Mouse (Mus musculus) thymus, postnatal 4 days (tissue): ENCODE measurements around the gene Tacr2.

Source experiments
- DNase-seq: peaks from one replicate; pipeline ENCODE4 v3.0.0; 2021

Gene Tacr2

DNA sequence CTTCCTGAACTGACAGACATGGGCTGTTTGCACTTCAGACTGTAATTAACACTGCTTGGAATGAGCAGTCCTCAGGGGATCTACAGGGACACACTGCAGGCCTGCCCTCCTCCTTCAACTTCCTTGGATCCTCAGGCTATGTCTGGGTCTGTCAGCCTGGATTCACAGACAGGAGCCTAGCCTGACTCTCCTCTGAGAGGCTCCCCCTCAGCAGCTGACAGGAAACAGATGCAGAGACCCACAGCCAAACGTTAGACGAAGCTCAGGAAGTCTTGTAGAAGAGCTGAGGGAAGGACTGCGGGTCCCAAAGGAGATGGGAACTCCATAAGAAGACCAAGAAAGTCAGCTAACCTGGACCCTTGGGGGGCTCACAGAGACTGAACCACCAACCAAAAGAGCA, 54.2 kb downstream of the Tacr2 start:
- DNase-seq: peak; percentile 34

DNA sequence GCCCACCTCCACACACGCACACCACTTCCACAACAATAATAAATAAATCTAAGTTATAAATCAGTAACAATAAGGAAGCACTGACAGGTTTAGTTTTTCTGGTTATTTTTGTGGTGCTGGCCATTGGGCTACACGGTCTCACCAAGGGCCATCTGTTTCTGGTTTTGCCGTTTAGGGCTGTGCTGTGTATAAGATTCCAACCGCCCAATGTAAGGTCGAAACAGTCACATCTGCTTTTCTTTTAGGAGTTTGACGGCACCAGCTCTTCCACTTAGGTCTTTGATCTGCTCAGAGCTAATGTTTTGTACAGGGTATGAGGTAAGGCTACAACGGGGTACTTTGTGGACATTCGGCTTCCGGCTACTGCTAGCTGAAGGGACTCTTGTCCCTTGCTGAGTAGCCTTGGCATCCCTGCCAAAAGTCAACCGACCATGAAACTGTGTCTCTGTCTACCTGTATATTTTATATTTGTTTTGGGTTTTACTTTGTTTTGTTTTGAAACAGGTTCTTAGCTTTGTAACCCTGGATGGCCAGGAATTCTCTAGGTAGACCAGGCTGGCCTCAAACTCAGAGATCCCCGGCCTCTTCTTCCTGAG, 56.8 kb downstream of the Tacr2 start:
- DNase-seq: no peak

DNA sequence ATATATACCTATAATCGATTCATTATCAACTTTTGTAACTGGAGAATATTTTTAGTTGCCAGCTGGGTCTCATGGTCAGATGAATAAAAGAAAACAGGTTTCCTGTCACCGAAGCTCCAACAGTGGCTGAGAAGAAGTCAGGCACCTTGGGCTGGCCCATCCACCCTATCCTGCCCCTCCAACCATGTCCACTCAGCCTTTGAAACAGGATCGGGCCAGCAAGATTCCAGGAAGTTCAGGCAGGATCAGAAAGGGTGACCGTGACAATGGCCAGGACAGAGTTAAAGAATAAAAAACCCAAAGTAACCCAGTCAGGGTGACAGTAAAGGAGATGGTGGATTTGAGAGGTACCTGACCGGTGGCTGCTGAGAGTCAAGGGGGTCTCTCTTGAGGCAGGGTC, 57.4 kb downstream of the Tacr2 start:
- DNase-seq: no peak

DNA sequence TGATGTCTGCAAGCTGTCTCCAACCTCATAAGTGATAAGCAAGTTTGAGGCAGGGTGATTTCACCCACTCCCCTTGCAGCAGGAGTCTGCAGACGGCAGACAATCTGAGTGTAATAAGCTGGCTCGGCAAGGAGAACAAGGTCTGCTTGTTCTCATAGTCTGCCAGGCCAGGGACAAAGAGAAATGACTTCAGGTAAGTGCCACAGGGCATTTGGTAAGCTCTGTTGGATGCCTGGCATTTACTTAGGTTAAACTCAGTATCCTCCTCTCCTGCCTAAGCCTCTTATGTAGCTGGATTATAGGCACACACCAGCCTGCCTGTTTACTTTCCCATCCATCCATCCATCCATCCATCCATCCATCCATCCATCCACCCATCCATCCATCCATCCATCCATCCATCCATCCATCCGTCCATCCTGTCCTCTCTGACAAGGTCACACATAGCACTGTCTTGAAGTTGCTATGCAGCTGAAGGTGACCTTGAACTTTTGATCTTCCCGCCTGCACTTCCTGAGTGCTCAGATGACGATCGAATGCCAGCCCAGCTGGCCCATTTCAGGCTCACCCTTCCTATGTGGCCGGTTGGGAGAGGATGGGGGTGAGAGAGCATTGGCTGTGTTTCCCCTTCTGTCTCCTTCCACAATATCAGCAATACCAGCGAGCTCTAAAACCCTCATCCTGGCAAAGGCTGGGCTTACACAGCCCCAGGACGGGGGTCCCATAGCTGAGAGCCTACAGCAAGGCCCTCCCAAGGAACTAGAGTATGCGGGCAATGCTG, 58.2 kb downstream of the Tacr2 start:
- no peak for DNase-seq

DNA sequence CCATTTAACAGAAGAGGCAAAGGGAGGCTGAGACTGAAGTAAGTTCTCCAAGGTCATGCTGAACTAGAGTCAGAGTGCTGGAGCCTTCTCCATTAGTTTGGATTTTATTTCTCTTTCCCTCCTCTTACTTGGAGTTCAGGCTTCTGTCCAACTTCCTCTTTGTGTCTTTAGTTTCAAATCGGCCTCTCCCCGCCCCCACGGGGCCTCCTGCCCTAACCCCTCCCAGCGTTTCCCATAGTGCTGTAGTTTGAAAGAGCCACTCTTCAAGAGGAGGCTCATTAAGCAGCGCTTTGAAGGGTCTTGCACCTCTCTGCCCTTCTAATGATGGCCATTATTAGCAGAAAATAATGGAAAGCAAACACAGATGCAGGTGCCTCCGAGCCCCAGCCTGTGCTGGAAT, 59.2 kb downstream of the Tacr2 start:
- peak; percentile 42 for DNase-seq

DNA sequence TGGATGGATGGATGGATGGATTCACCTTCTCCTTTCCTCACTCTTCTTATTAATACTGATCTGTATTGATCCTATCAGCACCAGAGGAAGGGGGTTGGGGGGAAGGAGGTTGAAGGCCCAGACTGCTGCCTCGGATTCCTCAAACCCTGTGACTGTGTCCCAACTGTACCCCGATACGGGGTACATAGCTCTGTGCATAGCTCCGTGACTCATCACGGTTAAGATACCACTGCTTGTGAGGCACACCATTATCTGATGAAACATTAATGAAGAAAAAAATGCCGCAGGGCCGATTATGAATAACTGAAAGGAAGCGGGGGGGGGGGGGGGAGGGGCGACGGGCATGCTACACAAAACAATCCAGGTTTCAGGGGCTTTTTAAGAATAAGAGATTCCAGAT, 60.9 kb downstream of the Tacr2 start:
- no peak for DNase-seq

DNA sequence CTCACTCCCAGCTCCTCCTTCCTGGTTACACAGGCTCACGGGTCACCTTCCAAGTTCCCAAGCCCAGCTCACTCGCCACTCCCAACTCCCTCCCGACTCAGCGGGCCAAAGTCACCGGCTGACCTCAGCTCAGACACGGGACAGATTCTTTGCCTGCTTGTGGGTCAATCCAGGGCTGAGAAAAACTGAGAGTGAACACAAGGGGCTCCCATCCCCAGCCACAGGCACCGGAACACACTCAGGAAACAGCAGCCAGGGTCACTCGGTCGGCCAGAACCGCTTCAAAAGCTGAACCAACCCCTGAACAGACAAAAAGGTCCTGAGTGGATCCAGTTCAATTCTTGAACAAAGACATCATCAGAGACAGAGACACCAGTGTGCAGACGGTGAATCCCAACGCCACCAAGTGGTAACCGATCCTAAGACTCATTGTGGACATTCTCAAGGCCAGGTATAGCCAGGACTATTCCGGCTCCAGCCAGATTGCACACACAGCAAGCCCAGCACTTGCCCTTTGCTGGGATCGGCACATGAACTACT, 61.7 kb downstream of the Tacr2 start:
- no peak for DNase-seq
